Mouse (Mus musculus): ENCODE data around the gene Gm16867.
"Not testable (repeated sequence)": the region's sequence is repeated elsewhere in the genome, so short reads cannot be mapped to it uniquely, and the experiment has no call there.

DNA sequence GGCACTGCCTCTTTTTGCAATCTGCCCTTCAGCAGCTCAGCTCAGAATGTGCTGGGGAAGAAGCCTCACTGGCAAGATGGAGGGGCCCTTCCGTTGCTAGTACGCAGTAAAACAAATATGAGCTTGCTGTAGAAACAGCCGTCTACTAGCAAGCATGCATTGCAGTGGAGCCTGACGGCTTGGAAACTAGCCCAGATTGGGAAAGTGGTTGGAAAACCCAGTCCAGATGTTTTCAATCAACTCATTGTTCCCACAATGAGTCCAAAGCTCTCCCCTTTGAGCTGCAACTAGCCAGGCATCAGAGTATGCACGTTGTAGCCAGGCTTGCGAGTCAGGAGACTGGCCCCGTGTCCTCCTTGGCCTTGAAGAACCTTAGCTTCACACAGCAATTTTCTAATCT lies 82.2 kb downstream of the Gm16867 start:
- not testable (repeated sequence) for TF ChIP-seq POLR2A, EP300 (IDR thresholded peaks at IDR 0.05; ENCODE audit: insufficient read depth, low read depth, low read length)

All from heart, adult 2 months (tissue).